Comparison of ENCODE assay signal across 7 mouse cellular contexts in the genomic region with DNA sequence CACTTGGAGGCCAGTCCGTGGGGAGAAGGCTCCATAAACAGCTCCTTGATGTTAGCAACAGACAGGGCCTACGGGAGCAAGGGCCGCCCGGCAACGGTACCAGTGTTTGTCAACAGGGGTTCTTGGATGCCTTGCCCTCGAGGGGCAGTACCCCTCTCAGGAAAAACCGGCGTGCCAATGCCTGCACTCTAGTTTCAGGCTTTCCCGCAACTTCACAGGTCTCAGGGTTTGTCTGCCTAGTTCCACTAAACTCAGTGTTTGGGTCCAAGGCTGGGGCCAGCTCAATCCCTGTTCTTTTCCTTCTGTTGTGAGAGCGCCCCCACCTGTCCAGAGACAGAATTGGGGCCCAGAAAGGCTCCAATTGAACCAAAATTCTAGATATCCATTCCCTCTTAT. TPM values are rescaled to one million over a fixed set of nuclear protein-coding genes. Genes with fewer than 3 reads are reported as not detected.
DNase-seq lines count a peak whose midpoint lies in the region; ATAC-seq and TF ChIP-seq lines count a peak whose summit lies in the region.

No protein-coding gene starts in this region.

- peak; percentile 82 to 85 for DNase-seq in adrenal gland, adult 18-20 months (ENCODE audit: low spot score in 2 of 2)
- peak; percentile 77 to 80 for DNase-seq in cerebellum, postnatal 36 days
- peak; percentile 88 for DNase-seq in gastrocnemius, adult 2 months
- DNase-seq in left cerebral cortex, postnatal 14 days (ENCODE audit: low spot score in 2 of 2) = peak; percentile 72 to 79

- peak overlapping the region; percentile 96 for H3K27ac ChIP-seq in gastrocnemius, adult 2 months
- peak overlapping the region; percentile 75 for H3K27ac ChIP-seq in small intestine, adult 2 months (ENCODE audit: insufficient read depth, low read depth, low read length)

- TF ChIP-seq CTCF in gastrocnemius, adult 2 months (IDR thresholded peaks at IDR 0.05) = peak; percentile 91
- peak; percentile 83; the same call in 1 of the 2 replicates for TF ChIP-seq CTCF in small intestine, adult 2 months (IDR thresholded peaks at IDR 0.05; ENCODE audit: extremely low read depth, insufficient read length, insufficient replicate concordance, low read depth, low read length)

- H3K36me3 ChIP-seq in small intestine, adult 2 months (ENCODE audit: control insufficient read depth, insufficient read depth, low read length) = peaks cover 25% of the 10 kb centered on the region

- H3K27me3 ChIP-seq in small intestine, adult 2 months (ENCODE audit: control insufficient read depth, insufficient read depth, low read length) = no peaks in the 10 kb centered on the region

- WGBS in small intestine, adult 2 months = under 1% methylated on average over 10 of the region's 10 CpGs

- H3K4me3 ChIP-seq in gastrocnemius, adult 2 months = peak overlapping the region; percentile 73
- peak overlapping the region; percentile 72 for H3K4me3 ChIP-seq in small intestine, adult 2 months (ENCODE audit: low read depth, low read length)

- intact Hi-C loops in gastrocnemius, adult 2 months (cut with DNase I) = loop anchor here (10.0 kb wide), 1 partner anchor 167 kb away; a partner anchor contains a TSS
- intact Hi-C loops in left cerebral cortex, postnatal 14 days (cut with DNase I) = no loop called here

- peaks cover 5% of the 10 kb centered on the region for H3K4me1 ChIP-seq in small intestine, adult 2 months (ENCODE audit: control insufficient read depth, insufficient read depth, insufficient read length, low read length)

- no peak for TF ChIP-seq POLR2A in small intestine, adult 2 months (IDR thresholded peaks at IDR 0.05; ENCODE audit: low read depth, low read length)

- ATAC-seq in inflammation-experienced regulatory T-cells, adult 6 months = peak; percentile 37
- peak; percentile 56 for ATAC-seq in megakaryocyte progenitor cell, adult 5-6 weeks (replicated peaks; ENCODE audit: poor library complexity)

RNA-seq across cellular contexts. Expression of a gene that starts 0.5 kb away (rescaled TPM):
- total RNA-seq in adrenal gland, adult 18-20 months (2021) = 10 to 100 TPM; 39.4 to 43.1 TPM
- 1 to 10 TPM; 7.9 to 8.6 TPM for total RNA-seq in gastrocnemius, adult 2 months (2021)
- polyA plus RNA-seq in inflammation-experienced regulatory T-cells, adult 6 months (2017; shearing (Covaris generic)) = 10 to 100 TPM; 38.2 to 90.1 (median 78.6) TPM
- total RNA-seq in left cerebral cortex, postnatal 14 days (2021) = 10 to 100 TPM; 20.5 to 23.9 TPM
- total RNA-seq in megakaryocyte progenitor cell, adult 5-6 weeks (2015) = 18.0 and 20.2 TPM in 2 replicates
- total RNA-seq in megakaryocyte progenitor cell, adult 5-6 weeks (2017) = 10.3 and 15.0 TPM in 2 replicates
- polyA plus RNA-seq in small intestine, adult 2 months (2012; rRNA removed) = 15.4 and 23.4 TPM in 2 replicates

RNA-seq across cellular contexts. Expression of a gene that starts 6.3 kb away (rescaled TPM):
- 10 to 100 TPM; 38.5 to 41.8 TPM for total RNA-seq in adrenal gland, adult 18-20 months (2021)
- 10 to 100 TPM; 15.8 to 18.7 TPM for total RNA-seq in gastrocnemius, adult 2 months (2021)
- 10 to 100 TPM; 11.0 to 25.3 (median 15.4) TPM for polyA plus RNA-seq in inflammation-experienced regulatory T-cells, adult 6 months (2017; shearing (Covaris generic))
- total RNA-seq in left cerebral cortex, postnatal 14 days (2021) = 10 to 100 TPM; 54.1 to 58.0 TPM
- 36.0 and 38.2 TPM in 2 replicates for total RNA-seq in megakaryocyte progenitor cell, adult 5-6 weeks (2015)
- 18.7 and 24.5 TPM in 2 replicates for total RNA-seq in megakaryocyte progenitor cell, adult 5-6 weeks (2017)
- polyA plus RNA-seq in small intestine, adult 2 months (2012; rRNA removed) = 18.3 and 30.2 TPM in 2 replicates

RNA-seq across cellular contexts. Expression of a gene that starts 11.4 kb away (rescaled TPM):
- 10 to 100 TPM; 30.5 to 37.8 TPM for total RNA-seq in adrenal gland, adult 18-20 months (2021)
- 10 to 100 TPM; 12.1 to 12.5 TPM for total RNA-seq in gastrocnemius, adult 2 months (2021)
- polyA plus RNA-seq in inflammation-experienced regulatory T-cells, adult 6 months (2017; shearing (Covaris generic)) = 10 to 100 TPM; 35.3 to 68.9 (median 60.8) TPM
- 10 to 100 TPM; 59.8 to 61.3 TPM for total RNA-seq in left cerebral cortex, postnatal 14 days (2021)
- 14.7 and 16.1 TPM in 2 replicates for total RNA-seq in megakaryocyte progenitor cell, adult 5-6 weeks (2015)
- total RNA-seq in megakaryocyte progenitor cell, adult 5-6 weeks (2017) = 18.0 and 22.6 TPM in 2 replicates
- 38.5 and 78.5 TPM in 2 replicates for polyA plus RNA-seq in small intestine, adult 2 months (2012; rRNA removed)

RNA-seq across cellular contexts. Expression of a gene that starts 13.3 kb away (rescaled TPM):
- total RNA-seq in adrenal gland, adult 18-20 months (2021) = 100 to 1,000 TPM; 147 to 168 TPM
- 10 to 100 TPM; 84.3 to 93.2 TPM for total RNA-seq in gastrocnemius, adult 2 months (2021)
- 100 to 1,000 TPM in 1 of 3 experiments, 10 to 100 TPM in 2; 74.6 to 118 (median 92.5) TPM for polyA plus RNA-seq in inflammation-experienced regulatory T-cells, adult 6 months (2017; shearing (Covaris generic))
- 100 to 1,000 TPM; 106 to 113 TPM for total RNA-seq in left cerebral cortex, postnatal 14 days (2021)
- 127 and 149 TPM in 2 replicates for total RNA-seq in megakaryocyte progenitor cell, adult 5-6 weeks (2015)
- 93.2 and 115 TPM in 2 replicates for total RNA-seq in megakaryocyte progenitor cell, adult 5-6 weeks (2017)
- polyA plus RNA-seq in small intestine, adult 2 months (2012; rRNA removed) = 6.3 and 10.8 TPM in 2 replicates

RNA-seq across cellular contexts. Expression of a gene that starts 30.3 kb away (rescaled TPM):
- total RNA-seq in adrenal gland, adult 18-20 months (2021) = 1,000 to 10,000 TPM in 1 of 2 experiments, 100 to 1,000 TPM in 1; 683 to 1,034 TPM
- 1,000 to 10,000 TPM; 1,014 to 1,063 TPM for total RNA-seq in gastrocnemius, adult 2 months (2021)
- 100 to 1,000 TPM; 106 to 120 (median 119) TPM for polyA plus RNA-seq in inflammation-experienced regulatory T-cells, adult 6 months (2017; shearing (Covaris generic))
- total RNA-seq in left cerebral cortex, postnatal 14 days (2021) = 100 to 1,000 TPM; 265 to 285 TPM
- total RNA-seq in megakaryocyte progenitor cell, adult 5-6 weeks (2015) = 255 and 280 TPM in 2 replicates
- 323 and 395 TPM in 2 replicates for total RNA-seq in megakaryocyte progenitor cell, adult 5-6 weeks (2017)
- 79.8 and 116 TPM in 2 replicates for polyA plus RNA-seq in small intestine, adult 2 months (2012; rRNA removed)

Comparison
In these comparisons a context has a peak if more than half of its experiments do, and no peak if none do; other contexts are left out.
1. Peak in every context shown above with its lines: DNase-seq, ATAC-seq, H3K4me3 ChIP-seq and H3K27ac ChIP-seq.